Mouse (Mus musculus): ENCODE data around the gene Dhx40. TPM values are rescaled to one million over a fixed set of nuclear protein-coding genes. Genes with fewer than 3 reads are reported as not detected.

The Dhx40 gene
- polyA plus RNA-seq, 1 experiment from 2014 or later, result 38.4 TPM

- no peaks in the 10 kb centered on the region for H3K27me3 ChIP-seq (ENCODE audit: insufficient read depth, low read length)
- no peaks in the 10 kb centered on the region for H3K4me1 ChIP-seq (ENCODE audit: insufficient read depth, low read length)
- no peak overlapping the region for H3K4me2 ChIP-seq (replicated peaks; ENCODE audit: low read depth, low read length)
- ATAC-seq (ENCODE audit: low FRiP score, low TSS enrichment), result no peak
- H3K9me3 ChIP-seq (ENCODE audit: low read length), result no peaks in the 10 kb centered on the region
- 90% methylated on average over 8 of the region's 8 CpGs for WGBS
- no peak overlapping the region for H3K4me3 ChIP-seq (ENCODE audit: low read length)
- H3K36me3 ChIP-seq (ENCODE audit: insufficient read depth, low read length), result peaks cover 51% of the 10 kb centered on the region
- no peak overlapping the region for H3K9ac ChIP-seq (replicated peaks; ENCODE audit: low read length)
- H3K27ac ChIP-seq (ENCODE audit: low read length), result no peak overlapping the region
Measured at GRCm38 (mm10) chr11:86719390-86719789, 88.2 kb downstream of the Dhx40 start.

Other genes starting within 250 kb of the Dhx40 start
- 172 and 173 TPM in 2 replicates for gene Vmp1, start 123.9 kb downstream of the Dhx40 start, polyA plus RNA-seq (2015; fragmentation: Nextera tagmentation; extraction: Ambion mirVana)
- 33.1 and 35.6 TPM in 2 replicates for gene Ptrh2, start 123.8 kb downstream of the Dhx40 start, polyA plus RNA-seq (2015; fragmentation: Nextera tagmentation; extraction: Ambion mirVana)
- gene Cltc, start 50.2 kb downstream of the Dhx40 start, polyA plus RNA-seq (2015; fragmentation: Nextera tagmentation; extraction: Ambion mirVana), result 174 and 186 TPM in 2 replicates
- 11.6 and 13.2 TPM in 2 replicates for gene Ypel2, start 186.0 kb upstream of the Dhx40 start, polyA plus RNA-seq (2015; fragmentation: Nextera tagmentation; extraction: Ambion mirVana)